Mouse (Mus musculus): Measurements from ENCODE around the gene Nfkbil1.

GRCm38 (mm10) chr17:35173329-35173728 is 62.3 kb downstream of the Nfkbil1 start:
- TF ChIP-seq CTCF (IDR thresholded peaks at IDR 0.05; ENCODE audit: extremely low read depth, insufficient read length, insufficient replicate concordance, low read depth, low read length) (no peak), POLR2A (IDR thresholded peaks at IDR 0.05; ENCODE audit: low read depth, low read length) (no peak)
